Mouse (Mus musculus) lung, adult 2 months (tissue): ENCODE measurements around the gene Ezh1.

Source experiments
- CTCF ChIP-seq: fragments of 200-500 bp; IDR thresholded peaks from 2 replicates; pipeline ENCODE4 v1.5.1; 2011; ENCODE audit warnings: mild to moderate bottlenecking, low read length, control low read depth; ENCODE audit not compliant: insufficient read depth
- POLR2A ChIP-seq: fragments of 200-500 bp; IDR thresholded peaks from 2 replicates; pipeline ENCODE4 v1.6.1; 2011; ENCODE audit warnings: low read depth, mild to moderate bottlenecking, control low read depth, low read length, borderline replicate concordance; ENCODE audit errors: extremely low read depth

- TF ChIP-seq CTCF (no peak), POLR2A (no peak)
Observed at GRCm38 (mm10) chr11:101221306-101221986, 4.8 kb downstream of the Ezh1 start.
